Mouse (Mus musculus) E14TG2a.4 (cell line): ENCODE data around the gene Nop53.

Experiments used
- CTCF ChIP-seq: conservative IDR thresholded peaks from 2 replicates; pipeline ENCODE4 v1.5.1; 2014; ENCODE audit warnings: low read length
- NANOG ChIP-seq: IDR thresholded peaks from 2 replicates; pipeline ENCODE4 v1.6.1; 2014; ENCODE audit warnings: borderline replicate concordance, low read length, mixed read lengths
- POU5F1 ChIP-seq: IDR thresholded peaks from 2 replicates; pipeline ENCODE4 v1.6.1; 2014; ENCODE audit warnings: low read length, borderline replicate concordance

DNA sequence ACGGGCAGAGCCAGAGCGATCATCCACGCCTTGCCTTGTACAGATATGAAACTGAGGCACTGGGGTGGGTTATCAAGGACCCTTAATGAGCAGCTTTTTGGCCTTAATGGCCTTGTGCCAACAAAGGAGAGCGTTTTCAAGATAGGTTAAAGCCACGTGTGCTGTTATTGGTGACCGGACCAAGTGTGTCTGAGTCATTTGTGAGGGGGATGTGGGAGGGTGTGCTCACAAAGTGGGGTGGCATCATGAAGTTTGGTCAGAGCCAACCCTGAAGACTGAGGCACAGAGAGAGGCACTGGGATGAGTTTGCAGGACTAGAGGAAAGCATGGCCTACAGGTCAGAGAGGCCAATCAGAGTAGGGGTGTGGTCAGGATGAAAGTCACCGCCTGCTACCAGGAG, 8.6 kb upstream of the Nop53 start:
- TF ChIP-seq CTCF (no peak), NANOG (no peak), POU5F1 (no peak)
